Mouse (Mus musculus): ENCODE results near the gene Rasip1. TPM values are rescaled to one million over a fixed set of nuclear protein-coding genes. Genes with fewer than 3 reads are reported as not detected.

Rasip1 gene
- polyA plus RNA-seq, 1 experiment = 3.0 TPM

DNA sequence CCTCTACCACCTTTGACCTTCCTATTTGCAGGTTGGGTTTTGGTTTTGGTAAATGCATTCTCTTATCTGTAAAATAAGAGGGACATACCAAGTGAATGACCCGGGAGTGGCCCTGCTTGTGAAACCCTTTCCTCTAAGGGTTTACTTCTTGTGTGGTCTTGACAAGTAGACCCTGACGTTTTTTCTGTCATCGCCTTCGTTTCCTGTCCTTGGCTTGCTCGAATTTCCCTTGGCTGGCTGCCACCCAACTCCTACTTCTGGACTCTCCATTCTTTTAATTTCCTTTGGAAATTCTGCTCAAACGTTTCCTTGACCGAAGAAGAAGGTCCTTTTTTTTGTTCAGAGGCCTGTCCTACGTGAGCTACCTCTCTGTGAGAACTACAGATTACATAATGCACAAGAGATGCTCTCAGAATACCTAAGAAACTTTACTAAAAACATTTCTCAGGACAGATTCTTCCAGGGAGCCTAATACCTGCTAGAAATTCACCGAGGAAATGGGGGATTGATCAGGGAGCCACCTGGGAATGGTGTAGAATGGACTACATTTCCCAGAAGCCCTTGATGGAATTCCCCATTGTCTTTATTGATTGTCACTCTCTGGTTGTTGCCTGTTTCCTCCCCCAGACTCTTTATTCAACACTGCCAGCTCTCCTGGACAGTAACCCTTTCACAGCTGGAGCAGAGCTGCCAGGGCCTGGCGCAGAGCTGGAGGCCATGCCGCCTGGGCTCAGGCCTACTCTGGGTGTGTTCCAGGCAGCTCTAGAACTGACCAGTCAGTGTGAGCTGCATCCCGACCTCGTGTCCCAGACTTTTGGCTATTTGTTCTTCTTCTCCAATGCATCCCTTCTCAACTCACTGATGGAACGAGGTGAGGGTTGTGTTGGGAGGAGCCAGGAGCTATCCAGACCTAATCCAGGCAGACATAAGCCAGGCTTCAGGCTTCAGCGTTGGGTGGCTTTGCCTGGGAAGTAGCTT, 8.7 kb downstream of the Rasip1 start:
- Histone ChIP-seq H3K4me3 (ENCODE audit: low read depth, low read length) (no peak overlapping the region), H3K9me3 (replicated peaks; ENCODE audit: control insufficient read depth, insufficient read depth, low read length, poor library complexity, severe bottlenecking) (no peaks in the 10 kb centered on the region), H3K36me3 (ENCODE audit: control insufficient read depth, insufficient read depth, low read length, poor library complexity, severe bottlenecking) (no peaks in the 10 kb centered on the region), H3K27me3 (ENCODE audit: control insufficient read depth, insufficient read depth, low read length, poor library complexity, severe bottlenecking) (no peaks in the 10 kb centered on the region), H3K4me1 (ENCODE audit: control insufficient read depth, insufficient read depth, low read length) (peaks cover 5% of the 10 kb centered on the region), H3K27ac (ENCODE audit: insufficient read depth, low read length) (no peak overlapping the region), H3K9ac (ENCODE audit: low read depth, poor library complexity, severe bottlenecking) (no peak overlapping the region)
- TF ChIP-seq EP300 (IDR thresholded peaks at IDR 0.05; ENCODE audit: insufficient read depth, low read depth, low read length) (no peak), POLR2A (IDR thresholded peaks at IDR 0.05; ENCODE audit: insufficient read depth, low read length) (no peak)

DNA sequence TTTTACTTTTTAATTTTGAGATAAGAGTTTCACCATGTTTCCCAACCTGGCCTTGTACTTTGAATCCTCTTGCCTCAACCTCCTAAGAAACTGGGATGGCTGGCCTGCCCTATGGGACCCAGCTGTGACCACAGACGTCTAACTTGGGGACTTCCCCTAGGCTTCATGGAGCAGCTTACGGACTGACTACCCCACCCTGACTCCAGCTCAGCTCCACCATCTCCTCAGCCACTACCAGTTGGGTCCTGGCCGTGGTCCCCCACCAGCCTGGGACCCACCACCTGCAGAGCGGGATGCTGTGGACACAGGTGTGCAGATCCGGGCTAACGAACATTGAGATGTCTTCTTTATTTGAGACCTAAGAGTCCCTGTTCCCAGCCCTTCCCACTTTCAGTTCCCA, 10.4 kb downstream of the Rasip1 start:
- Histone ChIP-seq H3K9ac (ENCODE audit: low read depth, poor library complexity, severe bottlenecking) (no peak overlapping the region), H3K4me3 (ENCODE audit: low read depth, low read length) (no peak overlapping the region), H3K4me1 (ENCODE audit: control insufficient read depth, insufficient read depth, low read length) (no peaks in the 10 kb centered on the region), H3K36me3 (ENCODE audit: control insufficient read depth, insufficient read depth, low read length, poor library complexity, severe bottlenecking) (no peaks in the 10 kb centered on the region), H3K27me3 (ENCODE audit: control insufficient read depth, insufficient read depth, low read length, poor library complexity, severe bottlenecking) (no peaks in the 10 kb centered on the region), H3K27ac (ENCODE audit: insufficient read depth, low read length) (no peak overlapping the region), H3K9me3 (replicated peaks; ENCODE audit: control insufficient read depth, insufficient read depth, low read length, poor library complexity, severe bottlenecking) (no peaks in the 10 kb centered on the region)
- TF ChIP-seq EP300 (IDR thresholded peaks at IDR 0.05; ENCODE audit: insufficient read depth, low read depth, low read length) (no peak), POLR2A (IDR thresholded peaks at IDR 0.05; ENCODE audit: insufficient read depth, low read length) (no peak), CTCF (IDR thresholded peaks at IDR 0.05; ENCODE audit: low read depth, low read length) (no peak)

DNA sequence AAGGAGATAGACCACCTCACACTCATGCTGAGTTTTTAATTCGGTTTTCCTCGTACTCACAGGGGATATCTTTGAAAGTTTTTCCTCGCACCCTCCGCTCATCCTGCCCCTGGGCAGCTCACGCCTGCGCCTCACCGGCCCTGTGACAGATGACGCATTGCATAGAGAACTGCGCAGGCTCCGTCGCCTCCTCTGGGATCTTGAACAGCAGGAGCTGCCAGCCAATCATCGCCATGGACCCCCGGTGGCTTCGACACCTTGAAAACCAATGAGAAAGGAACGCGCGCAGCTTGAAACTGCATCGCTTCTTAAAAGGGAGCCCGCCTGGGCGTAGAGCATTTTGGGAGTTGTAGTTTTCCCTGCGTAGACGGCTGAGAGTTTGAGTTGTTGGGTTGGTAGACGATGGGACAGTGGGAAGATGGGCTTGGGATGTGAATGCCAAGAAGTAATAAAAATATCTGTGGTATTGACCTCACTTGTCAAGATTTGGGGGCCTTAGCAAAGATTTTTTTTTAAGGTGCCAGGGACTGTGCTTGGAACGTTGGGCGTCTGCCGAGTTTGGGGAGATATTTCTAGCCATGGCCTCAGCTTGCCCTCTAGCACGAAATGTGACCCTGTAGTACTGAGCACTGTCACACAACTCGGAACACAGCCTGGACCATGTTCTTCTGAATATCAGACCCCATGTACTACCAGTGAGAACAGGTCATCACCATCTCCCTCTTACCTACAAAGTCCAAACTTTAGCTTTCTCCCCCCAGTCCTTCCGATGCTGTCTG, 11.5 kb downstream of the Rasip1 start:
- H3K4me1 ChIP-seq (ENCODE audit: control insufficient read depth, insufficient read depth, low read length) = no peaks in the 10 kb centered on the region
- H3K27ac ChIP-seq (ENCODE audit: insufficient read depth, low read length) = no peak overlapping the region
- H3K9ac ChIP-seq (ENCODE audit: low read depth, poor library complexity, severe bottlenecking) = peak overlapping the region; percentile 20; the same call in 1 of the 2 replicates
- no peaks in the 10 kb centered on the region for H3K9me3 ChIP-seq (replicated peaks; ENCODE audit: control insufficient read depth, insufficient read depth, low read length, poor library complexity, severe bottlenecking)
- H3K27me3 ChIP-seq (ENCODE audit: control insufficient read depth, insufficient read depth, low read length, poor library complexity, severe bottlenecking) = no peaks in the 10 kb centered on the region
- no peak overlapping the region; the same call in 1 of the 2 replicates for H3K4me3 ChIP-seq (ENCODE audit: low read depth, low read length)
- H3K36me3 ChIP-seq (ENCODE audit: control insufficient read depth, insufficient read depth, low read length, poor library complexity, severe bottlenecking) = no peaks in the 10 kb centered on the region
- TF ChIP-seq CTCF (IDR thresholded peaks at IDR 0.05; ENCODE audit: low read depth, low read length) (no peak), EP300 (IDR thresholded peaks at IDR 0.05; ENCODE audit: insufficient read depth, low read depth, low read length) (peak; percentile 46; the same call in 1 of the 2 replicates), POLR2A (IDR thresholded peaks at IDR 0.05; ENCODE audit: insufficient read depth, low read length) (peak; percentile 50)

DNA sequence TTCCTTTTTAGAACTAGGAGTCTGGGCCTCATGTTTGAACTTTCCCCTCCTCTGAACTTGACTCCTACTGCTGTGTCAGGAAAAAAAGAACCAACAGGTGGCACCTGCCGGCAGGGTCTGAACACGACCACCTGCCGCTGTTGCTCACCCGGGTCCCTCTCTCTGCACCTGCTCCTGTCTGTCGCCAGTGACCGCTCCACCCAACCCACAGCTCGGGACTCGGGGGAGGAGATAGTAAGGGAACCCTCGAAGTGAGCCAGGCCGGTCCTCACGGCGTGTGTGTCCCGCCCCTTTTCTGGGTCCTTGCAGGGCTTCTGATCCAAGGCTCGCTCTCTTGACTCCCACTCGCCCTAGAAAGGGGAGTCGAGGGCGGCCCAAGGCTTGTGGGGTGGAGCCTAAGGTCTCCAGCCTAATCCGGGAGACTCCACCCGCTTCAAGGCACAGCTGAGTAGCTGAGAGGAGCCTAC, 12.3 kb downstream of the Rasip1 start, which contains the start of gene Mamstr:
TSS of gene Mamstr (plus strand) at position 417 of the 467 bp plus-strand sequence.
- H3K36me3 ChIP-seq (ENCODE audit: control insufficient read depth, insufficient read depth, low read length, poor library complexity, severe bottlenecking) = no peaks in the 10 kb centered on the region
- H3K4me3 ChIP-seq (ENCODE audit: low read depth, low read length) = peak within 1 kb of the TSS; percentile 8; the same call in 1 of the 2 replicates
- TF ChIP-seq CTCF (IDR thresholded peaks at IDR 0.05; ENCODE audit: low read depth, low read length) = no peak
- no peak for TF ChIP-seq EP300 (IDR thresholded peaks at IDR 0.05; ENCODE audit: insufficient read depth, low read depth, low read length)
- TF ChIP-seq POLR2A (IDR thresholded peaks at IDR 0.05; ENCODE audit: insufficient read depth, low read length) = no peak
- no peaks in the 10 kb centered on the region for H3K9me3 ChIP-seq (replicated peaks; ENCODE audit: control insufficient read depth, insufficient read depth, low read length, poor library complexity, severe bottlenecking)
- peak within 1 kb of the TSS; percentile 20; the same call in 1 of the 2 replicates for H3K9ac ChIP-seq (ENCODE audit: low read depth, poor library complexity, severe bottlenecking)
- no peak within 1 kb of the TSS for H3K27ac ChIP-seq (ENCODE audit: insufficient read depth, low read length)
- no peaks in the 10 kb centered on the region for H3K27me3 ChIP-seq (ENCODE audit: control insufficient read depth, insufficient read depth, low read length, poor library complexity, severe bottlenecking)
- H3K4me1 ChIP-seq (ENCODE audit: control insufficient read depth, insufficient read depth, low read length) = no peaks in the 10 kb centered on the region

DNA sequence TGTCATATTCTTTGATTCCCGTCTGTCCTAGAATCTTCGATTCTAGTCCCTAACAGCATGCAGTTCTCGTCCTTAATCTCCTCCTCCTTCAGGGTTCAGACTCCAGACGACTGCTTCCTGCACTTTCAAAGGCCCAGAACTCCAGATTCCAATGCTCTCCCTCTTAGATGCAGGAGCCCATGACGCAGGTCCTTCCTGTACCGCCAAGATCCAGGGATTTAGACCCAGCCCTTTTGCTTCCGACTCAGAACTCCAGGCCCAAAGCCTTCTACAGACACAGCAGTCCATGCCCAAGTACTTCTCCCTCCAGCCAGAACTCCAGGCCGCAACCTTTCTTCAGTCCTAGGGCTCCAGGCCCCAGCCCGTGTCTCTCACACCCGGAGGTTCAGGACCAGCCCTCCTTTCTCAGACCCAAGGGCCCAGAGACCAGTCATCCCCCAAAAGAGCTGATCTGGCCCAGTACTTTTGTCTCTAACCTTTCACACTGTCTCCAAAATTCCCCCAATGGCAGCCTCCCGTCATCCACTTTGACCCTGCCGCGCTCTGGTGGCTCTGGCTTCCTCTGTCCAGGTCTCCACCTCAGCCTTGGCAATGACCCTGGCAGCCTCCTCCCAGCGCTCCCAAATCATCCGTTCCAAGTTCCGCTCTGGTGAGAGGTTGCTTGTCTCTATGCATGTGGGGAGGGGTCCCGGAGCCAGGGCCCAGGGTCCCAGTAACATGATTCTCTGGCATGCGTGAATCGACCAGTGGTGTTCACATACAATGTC, 13.1 kb downstream of the Rasip1 start:
- TF ChIP-seq EP300 (IDR thresholded peaks at IDR 0.05; ENCODE audit: insufficient read depth, low read depth, low read length) (no peak), CTCF (IDR thresholded peaks at IDR 0.05; ENCODE audit: low read depth, low read length) (no peak), POLR2A (IDR thresholded peaks at IDR 0.05; ENCODE audit: insufficient read depth, low read length) (no peak)
- no peaks in the 10 kb centered on the region for H3K4me1 ChIP-seq (ENCODE audit: control insufficient read depth, insufficient read depth, low read length)
- no peak overlapping the region for H3K4me3 ChIP-seq (ENCODE audit: low read depth, low read length)
- no peak overlapping the region for H3K27ac ChIP-seq (ENCODE audit: insufficient read depth, low read length)
- H3K9me3 ChIP-seq (replicated peaks; ENCODE audit: control insufficient read depth, insufficient read depth, low read length, poor library complexity, severe bottlenecking) = no peaks in the 10 kb centered on the region
- no peaks in the 10 kb centered on the region for H3K36me3 ChIP-seq (ENCODE audit: control insufficient read depth, insufficient read depth, low read length, poor library complexity, severe bottlenecking)
- H3K27me3 ChIP-seq (ENCODE audit: control insufficient read depth, insufficient read depth, low read length, poor library complexity, severe bottlenecking) = no peaks in the 10 kb centered on the region
- no peak overlapping the region for H3K9ac ChIP-seq (ENCODE audit: low read depth, poor library complexity, severe bottlenecking)

Measured in ES-Bruce4 (cell line).